Mouse (Mus musculus) heart, embryonic 10.5 days (tissue): Measurements from ENCODE around the gene Ttll9. TPM values are rescaled to one million over a fixed set of nuclear protein-coding genes. Genes with fewer than 3 reads are reported as not detected.

Source experiments
- DNase-seq: peaks from one replicate; pipeline ENCODE4 v3.0.0-alpha.2; 2017; ENCODE audit warnings: low spot score
- H3K27ac ChIP-seq: fragments of 300-500 bp; sonication (generic); 2 replicates; pipeline ENCODE4 v1.5.1; 2016; ENCODE audit warnings: mild to moderate bottlenecking
- H3K27me3 ChIP-seq: fragments of 300-500 bp; sonication (generic); 2 replicates; pipeline ENCODE4 v1.6.1; 2016; ENCODE audit warnings: mild to moderate bottlenecking; ENCODE audit not compliant: poor library complexity, insufficient read depth, severe bottlenecking
- H3K36me3 ChIP-seq: fragments of 300-500 bp; sonication (generic); 2 replicates; pipeline ENCODE4 v1.6.1; 2016; ENCODE audit warnings: mild to moderate bottlenecking, moderate library complexity
- H3K4me1 ChIP-seq: fragments of 300-500 bp; sonication (generic); 2 replicates; pipeline ENCODE4 v1.6.1; 2016; ENCODE audit warnings: mild to moderate bottlenecking
- H3K4me3 ChIP-seq: fragments of 300-500 bp; sonication (generic); 2 replicates; pipeline ENCODE4 v1.5.1; 2016; ENCODE audit warnings: mild to moderate bottlenecking, moderate library complexity
- H3K9me3 ChIP-seq: fragments of 300-500 bp; sonication (generic); 2 replicates; pipeline ENCODE4 v1.6.1; 2016; ENCODE audit warnings: mild to moderate bottlenecking, moderate library complexity
- WGBS: fragments of 180-500 bp; shearing (Covaris S2); methylation state at CpG from one replicate; pipeline ENCODE4 v1.1.7; 2016; 5-methylcytosine and 5-hydroxymethylcytosine counted together
- polyA plus RNA-seq: library from polyadenylated mRNA; unstranded; fragments of >200 nt; fragmentation: Nextera tagmentation; extraction: Ambion mirVana; gene quantifications from 2 replicates; pipeline ENCODE4 v1.2.1, GENCODE M21; 2016

Ttll9 gene
- polyA plus RNA-seq, 1 experiment from 2014 or later = 0.85 TPM

- Histone ChIP-seq H3K27ac (no peak overlapping the region), H3K9me3 (no peaks in the 10 kb centered on the region), H3K4me1 (no peaks in the 10 kb centered on the region), H3K4me3 (no peak overlapping the region), H3K27me3 (peaks cover 10% of the 10 kb centered on the region; the same call in 1 of the 2 replicates), H3K36me3 (peaks cover 20% of the 10 kb centered on the region)
- WGBS = 65% methylated on average over 13 of the region's 13 CpGs
- no peak for DNase-seq
Measured at GRCm38 (mm10) chr2:153003681-153004338, 41.5 kb downstream of the Ttll9 start.

GRCm38 (mm10) chr2:153005981-153006380, 43.7 kb downstream of the Ttll9 start:
- 85% methylated on average over 3 of the region's 3 CpGs for WGBS
- H3K27me3 ChIP-seq = peaks cover 10% of the 10 kb centered on the region; the same call in 1 of the 2 replicates

GRCm38 (mm10) chr2:153009192-153009973, 47.1 kb downstream of the Ttll9 start:
- no peaks in the 10 kb centered on the region; the same call in 1 of the 2 replicates for H3K27me3 ChIP-seq
- H3K4me1 ChIP-seq = peaks cover 8% of the 10 kb centered on the region
- no peak for DNase-seq
- H3K9me3 ChIP-seq = no peaks in the 10 kb centered on the region
- H3K36me3 ChIP-seq = peaks cover 67% of the 10 kb centered on the region
- WGBS = 85% methylated on average over 12 of the region's 12 CpGs
- no peak overlapping the region for H3K4me3 ChIP-seq
- H3K27ac ChIP-seq = no peak overlapping the region

More at GRCm38 (mm10) chr2:153005981-153006380, 43.7 kb downstream of the Ttll9 start:
- H3K27ac ChIP-seq = no peak overlapping the region
- no peak for DNase-seq
- H3K4me1 ChIP-seq = no peaks in the 10 kb centered on the region
- no peaks in the 10 kb centered on the region for H3K9me3 ChIP-seq
- H3K36me3 ChIP-seq = peaks cover 40% of the 10 kb centered on the region
- no peak overlapping the region for H3K4me3 ChIP-seq

GRCm38 (mm10) chr2:153013724-153014515, 51.6 kb downstream of the Ttll9 start:
- Histone ChIP-seq H3K4me1 (peaks cover 15% of the 10 kb centered on the region), H3K27ac (no peak overlapping the region), H3K27me3 (peaks cover 30% of the 10 kb centered on the region), H3K4me3 (peak overlapping the region; percentile 89), H3K9me3 (no peaks in the 10 kb centered on the region), H3K36me3 (peaks cover 46% of the 10 kb centered on the region)
- 90% methylated on average over 11 of the region's 11 CpGs for WGBS
- no peak for DNase-seq

- Histone ChIP-seq H3K27ac (peak within 1 kb of the TSS; percentile 87), H3K36me3 (peaks cover 36% of the 10 kb centered on the region), H3K9me3 (no peaks in the 10 kb centered on the region), H3K4me1 (peaks cover 15% of the 10 kb centered on the region), H3K4me3 (peak within 1 kb of the TSS; percentile 89), H3K27me3 (peaks cover 37% of the 10 kb centered on the region)
- WGBS = 1% methylated on average over 54 of the region's 54 CpGs
- DNase-seq = peak; percentile 97
Measured at GRCm38 (mm10) chr2:153014758-153015593, 52.7 kb downstream of the Ttll9 start, which contains the start of gene Pdrg1. TSS of gene Pdrg1 (minus strand) at chr2:153015427.

- H3K9me3 ChIP-seq = no peaks in the 10 kb centered on the region
- H3K27me3 ChIP-seq = peaks cover 37% of the 10 kb centered on the region
- 50% methylated on average over 8 of the region's 8 CpGs for WGBS
- peaks cover 28% of the 10 kb centered on the region for H3K36me3 ChIP-seq
- no peak for DNase-seq
- H3K27ac ChIP-seq = no peak overlapping the region
- no peak overlapping the region for H3K4me3 ChIP-seq
- peaks cover 15% of the 10 kb centered on the region for H3K4me1 ChIP-seq
Measured at GRCm38 (mm10) chr2:153015804-153016203, 53.5 kb downstream of the Ttll9 start.

GRCm38 (mm10) chr2:153016786-153017185, 54.5 kb downstream of the Ttll9 start:
- 45% methylated on average over 5 of the region's 5 CpGs for WGBS
- peaks cover 15% of the 10 kb centered on the region for H3K4me1 ChIP-seq
- H3K36me3 ChIP-seq = peaks cover 20% of the 10 kb centered on the region
- no peaks in the 10 kb centered on the region for H3K9me3 ChIP-seq
- peaks cover 37% of the 10 kb centered on the region for H3K27me3 ChIP-seq
- DNase-seq = no peak
- H3K4me3 ChIP-seq = no peak overlapping the region
- H3K27ac ChIP-seq = no peak overlapping the region

GRCm38 (mm10) chr2:153019355-153019754, 57.1 kb downstream of the Ttll9 start:
- 81% methylated on average over 3 of the region's 3 CpGs for WGBS
- H3K36me3 ChIP-seq = no peaks in the 10 kb centered on the region
- H3K4me3 ChIP-seq = no peak overlapping the region
- no peak for DNase-seq
- H3K4me1 ChIP-seq = peaks cover 7% of the 10 kb centered on the region
- no peaks in the 10 kb centered on the region for H3K9me3 ChIP-seq
- H3K27ac ChIP-seq = no peak overlapping the region
- peaks cover 40% of the 10 kb centered on the region for H3K27me3 ChIP-seq

GRCm38 (mm10) chr2:153021163-153021562, 58.9 kb downstream of the Ttll9 start:
- H3K4me3 ChIP-seq = no peak overlapping the region
- H3K9me3 ChIP-seq = no peaks in the 10 kb centered on the region
- no peak overlapping the region for H3K27ac ChIP-seq
- no peaks in the 10 kb centered on the region for H3K4me1 ChIP-seq
- peaks cover 43% of the 10 kb centered on the region for H3K27me3 ChIP-seq
- WGBS = 67% methylated on average over 3 of the region's 3 CpGs
- H3K36me3 ChIP-seq = no peaks in the 10 kb centered on the region
- DNase-seq = no peak

GRCm38 (mm10) chr2:153022855-153023254, 60.6 kb downstream of the Ttll9 start:
- no peak overlapping the region for H3K27ac ChIP-seq
- H3K9me3 ChIP-seq = no peaks in the 10 kb centered on the region
- H3K4me1 ChIP-seq = no peaks in the 10 kb centered on the region
- no peak overlapping the region for H3K4me3 ChIP-seq
- H3K27me3 ChIP-seq = peaks cover 43% of the 10 kb centered on the region
- WGBS = 52% methylated on average over 4 of the region's 4 CpGs
- DNase-seq = no peak
- H3K36me3 ChIP-seq = no peaks in the 10 kb centered on the region

- H3K27me3 ChIP-seq = peaks cover 54% of the 10 kb centered on the region
- no peaks in the 10 kb centered on the region for H3K4me1 ChIP-seq
- H3K9me3 ChIP-seq = no peaks in the 10 kb centered on the region
- H3K27ac ChIP-seq = no peak overlapping the region
- no peak for DNase-seq
- no peaks in the 10 kb centered on the region for H3K36me3 ChIP-seq
- 69% methylated on average over 7 of the region's 7 CpGs for WGBS
- no peak overlapping the region for H3K4me3 ChIP-seq
Measured at GRCm38 (mm10) chr2:153026052-153026451, 63.8 kb downstream of the Ttll9 start.

GRCm38 (mm10) chr2:153027501-153027900, 65.2 kb downstream of the Ttll9 start:
- Histone ChIP-seq H3K4me1 (peaks cover 12% of the 10 kb centered on the region), H3K27ac (no peak overlapping the region), H3K27me3 (peaks cover 68% of the 10 kb centered on the region), H3K4me3 (no peak overlapping the region), H3K9me3 (no peaks in the 10 kb centered on the region), H3K36me3 (no peaks in the 10 kb centered on the region)
- no peak for DNase-seq
- WGBS = 59% methylated on average over 4 of the region's 4 CpGs
